Mouse (Mus musculus) thymus, adult 2 months (tissue): ENCODE data around the gene Tldc1. TPM values are rescaled to one million over a fixed set of nuclear protein-coding genes. Genes with fewer than 3 reads are reported as not detected.

Experiments used
- DNase-seq: peaks from one replicate; pipeline ENCODE4 v3.0.0; 2021
- H3K27ac ChIP-seq: fragments of 200-500 bp; 2 replicates; pipeline ENCODE4 v1.5.1; 2012; ENCODE audit warnings: low read length, control low read depth; ENCODE audit not compliant: control insufficient read depth, insufficient read depth
- H3K27me3 ChIP-seq: fragments of 200-500 bp; 2 replicates; pipeline ENCODE4 v1.6.1; 2012; ENCODE audit warnings: mild to moderate bottlenecking, low read length, moderate library complexity, mixed read lengths; ENCODE audit not compliant: control insufficient read depth, insufficient read depth
- H3K36me3 ChIP-seq: fragments of 200-500 bp; 2 replicates; pipeline ENCODE4 v1.6.1; 2012; ENCODE audit warnings: mild to moderate bottlenecking, low read length, moderate library complexity; ENCODE audit not compliant: control insufficient read depth, insufficient read depth
- H3K4me1 ChIP-seq: fragments of 200-500 bp; replicated peaks from 2 replicates; pipeline ENCODE4 v1.6.1; 2012; ENCODE audit warnings: low read length; ENCODE audit not compliant: control insufficient read depth, insufficient read depth
- H3K4me3 ChIP-seq: fragments of 200-500 bp; 2 replicates; pipeline ENCODE4 v1.5.1; 2012; ENCODE audit warnings: mild to moderate bottlenecking, low read length, control low read depth, moderate library complexity; ENCODE audit not compliant: control insufficient read depth, insufficient read depth
- CTCF ChIP-seq: fragments of 200-500 bp; IDR thresholded peaks from 2 replicates; pipeline ENCODE4 v1.5.1; 2012; ENCODE audit warnings: mild to moderate bottlenecking, control low read depth, low read length, moderate library complexity, borderline replicate concordance; ENCODE audit not compliant: control insufficient read depth, poor library complexity, insufficient read depth; ENCODE audit errors: extremely low read depth
- POLR2A ChIP-seq: fragments of 200-500 bp; IDR thresholded peaks from 2 replicates; pipeline ENCODE4 v1.6.1; 2012; ENCODE audit warnings: mild to moderate bottlenecking, low read length, control low read depth, moderate library complexity; ENCODE audit not compliant: control insufficient read depth, poor library complexity, insufficient read depth; ENCODE audit errors: extremely low read depth
- WGBS: fragments of 180-500 bp; shearing (Covaris S2); methylation state at CpG from one replicate; pipeline ENCODE4 v1.1.7; 2018; 5-methylcytosine and 5-hydroxymethylcytosine counted together
- polyA plus RNA-seq: library from polyadenylated mRNA; depleted of rRNA; stranded (reverse); fragments of >200 nt; gene quantifications from 2 replicates; pipeline ENCODE4 v1.2.3, GENCODE M21; 2012

Tldc1 gene
- polyA plus RNA-seq, 1 experiment = 13.9 TPM

GRCm38 (mm10) chr8:119723676-119724075 lies 54.5 kb downstream of the Tldc1 start:
- Histone ChIP-seq H3K27ac (no peak overlapping the region), H3K27me3 (no peaks in the 10 kb centered on the region), H3K36me3 (no peaks in the 10 kb centered on the region), H3K4me1 (peaks cover 6% of the 10 kb centered on the region; the same call in 1 of the 2 replicates), H3K4me3 (no peak overlapping the region)
- 48% methylated on average over 4 of the region's 4 CpGs for WGBS
- no peak for DNase-seq
- TF ChIP-seq POLR2A (no peak), CTCF (no peak)

DNA sequence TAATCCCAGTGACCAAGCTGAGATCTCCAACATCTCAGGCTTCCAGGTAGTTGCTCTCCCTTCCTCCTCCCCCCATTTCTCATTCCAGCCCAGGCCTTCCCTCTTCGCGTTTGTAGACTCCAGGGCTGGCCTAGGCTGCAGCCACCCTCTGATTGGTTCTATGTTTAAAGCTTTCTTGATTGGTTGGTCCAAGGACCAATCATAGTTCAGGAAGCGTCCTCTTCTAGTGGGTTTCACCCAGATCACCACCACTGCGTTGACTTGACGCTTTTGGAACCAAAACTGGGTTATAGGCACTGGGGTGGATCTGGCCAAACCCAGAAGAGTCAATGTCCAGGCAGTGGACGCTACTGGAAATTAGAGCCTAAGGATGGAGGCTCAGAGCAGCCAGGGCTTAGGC lies 55.9 kb downstream of the Tldc1 start:
- H3K4me3 ChIP-seq = no peak overlapping the region
- WGBS = 82% methylated on average over 6 of the region's 6 CpGs
- H3K36me3 ChIP-seq = no peaks in the 10 kb centered on the region
- H3K4me1 ChIP-seq = peaks cover 6% of the 10 kb centered on the region; the same call in 1 of the 2 replicates
- TF ChIP-seq CTCF = no peak
- TF ChIP-seq POLR2A = no peak
- no peaks in the 10 kb centered on the region for H3K27me3 ChIP-seq
- DNase-seq = no peak
- no peak overlapping the region for H3K27ac ChIP-seq

GRCm38 (mm10) chr8:119719011-119719501 lies 59.2 kb downstream of the Tldc1 start:
- H3K36me3 ChIP-seq = no peaks in the 10 kb centered on the region
- no peak overlapping the region for H3K4me3 ChIP-seq
- peaks cover 6% of the 10 kb centered on the region; the same call in 1 of the 2 replicates for H3K4me1 ChIP-seq
- no peak overlapping the region for H3K27ac ChIP-seq
- 85% methylated on average over 12 of the region's 12 CpGs for WGBS
- no peak for TF ChIP-seq POLR2A
- TF ChIP-seq CTCF = no peak
- no peak for DNase-seq
- no peaks in the 10 kb centered on the region for H3K27me3 ChIP-seq

DNA sequence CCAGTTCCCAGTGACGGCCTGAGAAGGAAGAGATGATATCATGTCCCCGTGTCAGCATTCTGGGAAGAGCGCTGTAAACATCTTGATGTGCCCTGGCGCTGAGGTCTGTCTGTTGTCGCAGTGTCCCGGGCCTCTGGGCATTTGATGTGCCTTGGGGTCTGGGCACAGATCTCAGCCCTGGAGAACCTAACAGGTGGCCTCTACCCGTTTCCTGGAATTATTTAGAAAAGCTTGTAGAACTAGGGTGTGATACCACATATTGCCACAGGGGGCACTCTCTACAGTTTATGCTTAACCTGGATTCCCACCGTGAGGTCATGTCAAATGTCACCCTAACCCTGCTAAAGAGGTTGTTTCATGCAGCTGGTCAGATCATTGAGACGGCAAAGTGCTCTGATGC lies 60.5 kb downstream of the Tldc1 start:
- peak; percentile 40 for DNase-seq
- Histone ChIP-seq H3K27me3 (no peaks in the 10 kb centered on the region), H3K4me1 (no peaks in the 10 kb centered on the region), H3K4me3 (no peak overlapping the region), H3K27ac (no peak overlapping the region), H3K36me3 (no peaks in the 10 kb centered on the region)
- TF ChIP-seq POLR2A = no peak
- TF ChIP-seq CTCF = no peak
- WGBS = 65% methylated on average over 9 of the region's 9 CpGs

GRCm38 (mm10) chr8:119716730-119717299 lies 61.4 kb downstream of the Tldc1 start:
- Histone ChIP-seq H3K27ac (no peak overlapping the region), H3K4me3 (no peak overlapping the region), H3K36me3 (no peaks in the 10 kb centered on the region), H3K27me3 (no peaks in the 10 kb centered on the region), H3K4me1 (no peaks in the 10 kb centered on the region)
- no peak for DNase-seq
- no peak for TF ChIP-seq POLR2A
- no peak for TF ChIP-seq CTCF

DNA sequence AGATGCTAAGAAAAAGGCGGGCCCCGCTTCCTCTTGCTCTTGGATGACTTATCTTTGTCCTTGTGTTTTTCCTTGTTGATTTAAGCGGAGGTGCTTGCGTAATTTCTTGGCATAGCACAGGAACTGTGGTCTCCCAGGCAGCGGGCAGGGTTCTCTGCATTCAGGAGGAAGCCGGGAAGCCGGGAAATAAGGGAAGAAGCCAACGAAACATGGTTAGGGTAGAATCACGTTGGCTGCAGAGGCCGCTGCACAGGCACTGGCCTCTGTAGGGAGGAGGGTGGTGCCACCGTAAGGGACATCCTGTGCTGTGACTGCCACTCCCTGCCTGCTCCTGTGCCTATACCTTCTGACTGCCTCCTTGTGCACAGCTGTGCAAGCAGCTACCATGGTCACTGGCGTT lies 63.0 kb downstream of the Tldc1 start:
- H3K36me3 ChIP-seq = no peaks in the 10 kb centered on the region
- no peak overlapping the region for H3K4me3 ChIP-seq
- no peak for DNase-seq
- no peaks in the 10 kb centered on the region for H3K4me1 ChIP-seq
- TF ChIP-seq CTCF (no peak), POLR2A (no peak)
- no peak overlapping the region for H3K27ac ChIP-seq
- 68% methylated on average over 12 of the region's 12 CpGs for WGBS
- H3K27me3 ChIP-seq = no peaks in the 10 kb centered on the region

DNA sequence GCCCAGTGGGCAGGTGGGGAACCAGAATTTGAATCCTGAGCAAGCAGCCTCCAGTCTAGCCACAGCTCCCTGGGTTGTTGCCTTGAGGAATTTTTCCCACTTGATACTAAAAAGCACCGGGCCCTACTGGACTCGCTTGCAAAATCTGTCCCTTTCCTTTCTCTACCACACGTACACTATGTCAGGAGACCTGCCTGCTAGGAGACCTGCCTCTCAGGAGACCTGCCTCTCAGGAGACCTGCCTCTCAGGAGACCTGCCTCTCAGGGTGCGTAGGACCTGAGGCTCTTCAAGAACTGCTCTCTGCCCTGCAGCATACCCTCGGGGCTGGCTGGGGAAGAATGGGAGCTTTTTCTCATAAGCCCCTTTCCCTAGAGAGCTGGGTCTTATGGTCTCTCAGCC lies 64.8 kb downstream of the Tldc1 start:
- Histone ChIP-seq H3K4me3 (no peak overlapping the region), H3K27ac (no peak overlapping the region), H3K4me1 (no peaks in the 10 kb centered on the region), H3K27me3 (no peaks in the 10 kb centered on the region), H3K36me3 (no peaks in the 10 kb centered on the region)
- 92% methylated on average over 5 of the region's 5 CpGs for WGBS
- TF ChIP-seq CTCF (no peak), POLR2A (no peak)
- no peak for DNase-seq
